Mouse (Mus musculus): ENCODE measurements around the gene Arhgap10. TPM values are rescaled to one million over a fixed set of nuclear protein-coding genes. Genes with fewer than 3 reads are reported as not detected.

Arhgap10 gene
- polyA plus RNA-seq, 1 experiment from 2014 or later = 20.7 TPM

GRCm38 (mm10) chr8:77209297-77209696 lies 308.5 kb downstream of the Arhgap10 start:
- no peak for ATAC-seq (ENCODE audit: extremely low read depth, insufficient number of reproducible peaks, low FRiP score, low TSS enrichment)

More at GRCm38 (mm10) chr8:77209297-77209696, 308.5 kb downstream of the Arhgap10 start:
- Histone ChIP-seq H3K9me3 (no peaks in the 10 kb centered on the region), H3K36me3 (no peaks in the 10 kb centered on the region), H3K27ac (replicated peaks) (no peak overlapping the region), H3K27me3 (replicated peaks) (no peaks in the 10 kb centered on the region), H3K9ac (no peak overlapping the region), H3K4me3 (no peak overlapping the region), H3K4me2 (no peak overlapping the region), H3K4me1 (peaks cover 7% of the 10 kb centered on the region)
- 79% methylated on average over 3 of the region's 3 CpGs for WGBS

Other genes with a start within 250 kb of the Arhgap10 start
- gene Prmt9, start 31.4 kb upstream of the Arhgap10 start, polyA plus RNA-seq (2015; fragmentation: Nextera tagmentation; extraction: Ambion mirVana) = 10.0 and 13.0 TPM in 2 replicates
- gene Tmem184c, start 92.7 kb upstream of the Arhgap10 start, polyA plus RNA-seq (2015; fragmentation: Nextera tagmentation; extraction: Ambion mirVana) = 20.5 and 21.1 TPM in 2 replicates
- 38.2 and 42.8 TPM in 2 replicates for gene Ednra, start 206.5 kb upstream of the Arhgap10 start, polyA plus RNA-seq (2015; fragmentation: Nextera tagmentation; extraction: Ambion mirVana)